ENCODE assay signal across 28 mouse cellular contexts in the genomic region with DNA sequence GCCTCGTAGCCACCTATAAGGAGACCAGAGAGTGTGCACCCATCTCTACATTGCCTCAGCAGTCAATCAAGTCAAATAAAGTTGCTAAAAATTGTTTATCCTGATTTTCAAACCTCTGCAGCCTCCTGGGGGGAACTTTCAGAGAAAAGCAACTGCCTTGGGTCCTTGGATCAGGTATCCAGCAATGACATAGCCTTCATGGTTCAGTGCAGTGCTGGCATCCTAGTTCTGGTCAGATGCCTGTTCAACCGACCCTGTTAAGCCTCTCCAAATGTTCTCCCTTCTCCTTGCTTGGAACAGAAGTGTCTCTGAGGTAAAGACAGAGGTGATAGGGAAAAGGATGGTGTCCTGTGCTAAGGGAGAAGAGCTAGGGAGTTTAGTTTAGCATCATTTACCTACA.
DNase-seq lines count a peak whose midpoint lies in the region; ATAC-seq and TF ChIP-seq lines count a peak whose summit lies in the region.
"Had no signal": no experiment of that assay in that cellular context is flagged by ENCODE, and none has a peak within 500 bp of the region (broad histone marks: within the 10 kb centered on the region; RNA-seq: fewer than 3 reads in every experiment).

No protein-coding gene starts in this region.

- H3K4me1 ChIP-seq in kidney, adult 2 months (ENCODE audit: control insufficient read depth, insufficient read depth, low read length), result peaks cover 28% of the 10 kb centered on the region
- peaks cover 37% of the 10 kb centered on the region for H3K4me1 ChIP-seq in kidney, embryonic 16.5 days (ENCODE audit: insufficient read depth, low read length)
- no peaks in the 10 kb centered on the region for H3K4me1 ChIP-seq in midbrain, embryonic 13.5 days (replicated peaks)
- H3K4me1 ChIP-seq: embryonic facial prominence, embryonic 15.5 days; liver, embryonic 12.5 days; stomach, embryonic 15.5 days had no signal

- H3K4me2 ChIP-seq in kidney, embryonic 16.5 days (replicated peaks; ENCODE audit: low read depth, low read length), result no peak overlapping the region
- no peak overlapping the region for H3K4me2 ChIP-seq in midbrain, embryonic 13.5 days (replicated peaks)
- H3K4me2 ChIP-seq: embryonic facial prominence, embryonic 15.5 days; forebrain, embryonic 12.5 days; heart, embryonic 12.5 days; hindbrain, embryonic 14.5 days; limb, embryonic 13.5 days; liver, embryonic 12.5 days; stomach, embryonic 15.5 days had no signal

- WGBS in kidney, adult 2 months, result 29% methylated on average over 2 of the region's 2 CpGs
- WGBS in kidney, embryonic 16.5 days, result 41% methylated on average over 2 of the region's 2 CpGs
- WGBS in midbrain, embryonic 13.5 days, result 66% methylated on average over 2 of the region's 2 CpGs

- H3K4me3 ChIP-seq in kidney, adult 2 months (ENCODE audit: insufficient read depth, low read depth, low read length), result no peak overlapping the region
- H3K4me3 ChIP-seq in kidney, embryonic 16.5 days (ENCODE audit: low read length), result no peak overlapping the region
- no peak overlapping the region for H3K4me3 ChIP-seq in midbrain, embryonic 13.5 days (replicated peaks)
- H3K4me3 ChIP-seq: embryonic facial prominence, embryonic 10.5 days; embryonic facial prominence, embryonic 15.5 days; forebrain, embryonic 12.5 days; heart, adult 2 months; heart, embryonic 12.5 days; layer of hippocampus, adult 2 months; left cerebral cortex, adult 2 months; limb, embryonic 13.5 days; liver, embryonic 12.5 days; stomach, embryonic 15.5 days had no signal

- no peaks in the 10 kb centered on the region for H3K27me3 ChIP-seq in kidney, adult 2 months (replicated peaks; ENCODE audit: control insufficient read depth, insufficient read depth, low read length)
- H3K27me3 ChIP-seq in kidney, embryonic 16.5 days (ENCODE audit: insufficient read depth, low read length), result no peaks in the 10 kb centered on the region
- no peaks in the 10 kb centered on the region for H3K27me3 ChIP-seq in midbrain, embryonic 13.5 days
- H3K27me3 ChIP-seq: embryonic facial prominence, embryonic 15.5 days; forebrain, embryonic 12.5 days; heart, embryonic 12.5 days; limb, embryonic 13.5 days; liver, embryonic 12.5 days; stomach, embryonic 15.5 days had no signal

- H3K27ac ChIP-seq in kidney, adult 2 months (ENCODE audit: insufficient read depth, low read depth, low read length), result peak overlapping the region; percentile 98
- peak overlapping the region; percentile 73 for H3K27ac ChIP-seq in kidney, embryonic 16.5 days (ENCODE audit: low read length)
- no peak overlapping the region for H3K27ac ChIP-seq in midbrain, embryonic 13.5 days
- H3K27ac ChIP-seq: embryonic facial prominence, embryonic 10.5 days; embryonic facial prominence, embryonic 15.5 days; forebrain, embryonic 12.5 days; heart, adult 2 months; hindbrain, embryonic 14.5 days; layer of hippocampus, adult 2 months; left cerebral cortex, adult 2 months; liver, embryonic 12.5 days; stomach, embryonic 15.5 days had no signal

- H3K9ac ChIP-seq in kidney, embryonic 16.5 days (replicated peaks; ENCODE audit: low read length), result 0 out of 2 replicates have a peak overlapping the region, but pooled peaks have one; percentile 4
- H3K9ac ChIP-seq in midbrain, embryonic 13.5 days (replicated peaks), result no peak overlapping the region
- H3K9ac ChIP-seq: embryonic facial prominence, embryonic 15.5 days; forebrain, embryonic 12.5 days; forebrain, postnatal 0 days; heart, embryonic 12.5 days; hindbrain, embryonic 14.5 days; limb, embryonic 13.5 days; liver, embryonic 12.5 days; stomach, embryonic 15.5 days had no signal

- H3K36me3 ChIP-seq in kidney, adult 2 months (ENCODE audit: control insufficient read depth, insufficient read depth, low read length), result no peaks in the 10 kb centered on the region
- 0 out of 2 replicates have a peak, but pooled peaks cover 2% of the 10 kb centered on the region for H3K36me3 ChIP-seq in kidney, embryonic 16.5 days (ENCODE audit: insufficient read depth, low read length)
- H3K36me3 ChIP-seq in midbrain, embryonic 13.5 days, result no peaks in the 10 kb centered on the region
- H3K36me3 ChIP-seq: embryonic facial prominence, embryonic 10.5 days; embryonic facial prominence, embryonic 15.5 days; forebrain, embryonic 12.5 days; G1E; heart, embryonic 12.5 days; limb, embryonic 13.5 days; liver, embryonic 12.5 days; stomach, embryonic 15.5 days had no signal

- peaks cover 3% of the 10 kb centered on the region; the same call in 1 of the 2 replicates for H3K9me3 ChIP-seq in kidney, embryonic 16.5 days (ENCODE audit: low read length)
- H3K9me3 ChIP-seq in midbrain, embryonic 13.5 days, result no peaks in the 10 kb centered on the region; the same call in 1 of the 2 replicates
- H3K9me3 ChIP-seq: embryonic facial prominence, embryonic 10.5 days; embryonic facial prominence, embryonic 15.5 days; forebrain, embryonic 12.5 days; heart, embryonic 12.5 days; limb, embryonic 13.5 days; liver, embryonic 12.5 days; stomach, embryonic 15.5 days had no signal

- TF ChIP-seq CTCF in kidney, adult 2 months (conservative IDR thresholded peaks at IDR 0.05; ENCODE audit: insufficient read depth, insufficient read length, low read depth, low read length), result no peak

- DNase-seq in Muller cell, postnatal 12 days (ENCODE audit: inconsistent ontology term), result peak; percentile 12
- peak; percentile 82 for DNase-seq in kidney, adult 2 months
- peak; percentile 63 to 68 for DNase-seq in kidney, postnatal 36 days
- DNase-seq in cerebellum, adult 11-12 months, result no peak
- DNase-seq in testis, postnatal 10 days (ENCODE audit: low spot score), result no peak
- DNase-seq: adrenal gland, postnatal 14 days; cerebellum, adult 2 months; cerebellum, postnatal 25 days; forebrain, postnatal 0 days; heart, adult 2 months; lung, adult 2 months; lung, postnatal 10 days; midbrain, embryonic 14.5 days; thymus, postnatal 14 days had no signal

- no peak for TF ChIP-seq POLR2A in kidney, adult 2 months (IDR thresholded peaks at IDR 0.05; ENCODE audit: low read depth, low read length)

- peak; percentile 89 for ATAC-seq in kidney, embryonic 16.5 days (ENCODE audit: low FRiP score, low TSS enrichment)
- no peak for ATAC-seq in midbrain, embryonic 13.5 days
- ATAC-seq: forebrain, postnatal 0 days; intestine, postnatal 0 days had no signal

Comparison
In these comparisons a context has a peak if more than half of its experiments do, and no peak if none do; other contexts are left out.
1. DNase-seq: peak in Muller cell, postnatal 12 days (single experiment), kidney, adult 2 months (single experiment) and kidney, postnatal 36 days (2 of 2); none in cerebellum, adult 11-12 months (single experiment) and testis, postnatal 10 days (single experiment).